Mouse (Mus musculus) liver, embryonic 14.5 days (tissue): ENCODE results near the gene Ublcp1. TPM values are rescaled to one million over a fixed set of nuclear protein-coding genes. Genes with fewer than 3 reads are reported as not detected.
"Not testable (repeated sequence)": the region's sequence is repeated elsewhere in the genome, so short reads cannot be mapped to it uniquely, and the experiment has no call there.

Experiments used
- ATAC-seq: fragments of 200-750 bp; cut with Nextera tagmentation; 2 replicates; pipeline ENCODE4 v1.8.0; 2017; ENCODE audit warnings: moderate number of reproducible peaks, mild to moderate bottlenecking, moderate library complexity; ENCODE audit not compliant: insufficient read depth
- DNase-seq, 3 experiments: peaks; one replicate each; pipeline ENCODE4 v3.0.0-alpha.2; 2012 to 2013; ENCODE audit warnings: low read depth in 3 of 3, low spot score in 3 of 3
- H3K27ac ChIP-seq: fragments of 300-500 bp; sonication (generic); 2 replicates; pipeline ENCODE4 v1.5.1; 2014; ENCODE audit warnings: moderate library complexity, mild to moderate bottlenecking, control low read depth, inconsistent platforms
- H3K27me3 ChIP-seq: fragments of 300-500 bp; sonication (generic); 2 replicates; pipeline ENCODE4 v1.6.1; 2014; ENCODE audit warnings: mild to moderate bottlenecking, low read length, moderate library complexity; ENCODE audit not compliant: control insufficient read depth, insufficient read depth
- H3K36me3 ChIP-seq: fragments of 300-500 bp; sonication (generic); replicated peaks from 2 replicates; pipeline ENCODE4 v1.6.1; 2014; ENCODE audit warnings: low read depth; ENCODE audit not compliant: control insufficient read depth, insufficient read depth
- H3K4me1 ChIP-seq, 2 experiments: fragments of 200-500 bp in 1 of 2; fragments of 300-500 bp in 1 of 2; sonication (generic) in 1 of 2; replicated peaks; 2 replicates each; pipeline ENCODE4 v1.6.1; 2012 to 2014; ENCODE audit warnings: antibody characterized with exemption in 1 of 2, inconsistent platforms in 1 of 2, low read length in 1 of 2; ENCODE audit not compliant: control insufficient read depth in 2 of 2, insufficient read depth in 2 of 2
- H3K4me2 ChIP-seq: fragments of 300-500 bp; sonication (generic); 2 replicates; pipeline ENCODE4 v1.6.1; 2014; ENCODE audit warnings: low read depth, mild to moderate bottlenecking, control low read depth, moderate library complexity
- H3K4me3 ChIP-seq, 2 experiments: fragments of 200-500 bp in 1 of 2; fragments of 300-500 bp in 1 of 2; sonication (generic) in 1 of 2; 2 replicates each; pipeline ENCODE4 v1.5.1; 2012 to 2014; ENCODE audit warnings: low read depth in 2 of 2, low read length in 2 of 2, mild to moderate bottlenecking in 2 of 2, control low read depth in 1 of 2, inconsistent platforms in 1 of 2, moderate library complexity in 1 of 2; ENCODE audit not compliant: insufficient read depth in 1 of 2
- H3K9ac ChIP-seq: fragments of 300-500 bp; sonication (generic); replicated peaks from 2 replicates; pipeline ENCODE4 v1.6.1; 2014; ENCODE audit warnings: mild to moderate bottlenecking, control low read depth, moderate library complexity
- H3K9me3 ChIP-seq: fragments of 300-500 bp; sonication (generic); 2 replicates; pipeline ENCODE4 v1.6.1; 2016; ENCODE audit warnings: low read length, mixed read lengths; ENCODE audit not compliant: control insufficient read depth
- CTCF ChIP-seq: IDR thresholded peaks from 2 replicates; pipeline ENCODE4 v1.5.1; 2016; ENCODE audit warnings: antibody characterized with exemption, low read depth, control low read depth
- EP300 ChIP-seq: IDR thresholded peaks from 2 replicates; pipeline ENCODE4 v1.6.1; 2016; ENCODE audit warnings: antibody characterized with exemption, low read depth
- WGBS: fragments of 180-500 bp; shearing (Covaris S2); extraction: QIAGEN DNeasy Blood & Tissue Kit; methylation state at CpG from one replicate; pipeline ENCODE4 v1.1.7; 2014; ENCODE audit not compliant: insufficient replicate concordance; 5-methylcytosine and 5-hydroxymethylcytosine counted together
- polyA plus RNA-seq, 2 experiments: library from polyadenylated mRNA; depleted of rRNA in 1 of 2; stranded (reverse) in 1 of 2; unstranded in 1 of 2; fragments of >200 nt; fragmentation: Nextera tagmentation in 1 of 2; extraction: Ambion mirVana in 1 of 2; gene quantifications; 2 replicates each; pipeline versions ENCODE4 v1.2.1 to v1.2.3; 2012 to 2014

The Ublcp1 gene
- polyA plus RNA-seq, 2 experiments = 30.4 to 46.6 TPM

- 74% methylated on average over 6 of the region's 6 CpGs for WGBS
- H3K36me3 ChIP-seq = peaks cover 24% of the 10 kb centered on the region
- no peak overlapping the region for H3K9ac ChIP-seq
These were observed 8.8 kb downstream of the Ublcp1 start for GRCm38 (mm10) chr11:44461493-44461892.

GRCm38 (mm10) chr11:44453423-44453822 is 16.9 kb downstream of the Ublcp1 start:
- no peak overlapping the region for H3K4me3 ChIP-seq
- WGBS = 66% methylated on average over 2 of the region's 2 CpGs
- no peaks in the 10 kb centered on the region for H3K27me3 ChIP-seq
- H3K9me3 ChIP-seq = no peaks in the 10 kb centered on the region
- H3K27ac ChIP-seq = no peak overlapping the region; the same call in 1 of the 2 replicates
- no peak for TF ChIP-seq EP300
- TF ChIP-seq CTCF = peak; percentile 85
- H3K4me1 ChIP-seq = peaks cover 0 to 7% of the 10 kb centered on the region in 2 experiments; a peak in 1 of 4 replicates
- peaks cover 11% of the 10 kb centered on the region for H3K36me3 ChIP-seq
- H3K4me2 ChIP-seq = no peak overlapping the region
- H3K9ac ChIP-seq = no peak overlapping the region
- peak in 2 of 3 experiments; percentile 31 to 46 for DNase-seq
- ATAC-seq = 0 out of 2 replicates have a peak, but pooled peaks have one; percentile 39

More at GRCm38 (mm10) chr11:44461493-44461892, 8.8 kb downstream of the Ublcp1 start:
- ATAC-seq = no peak
- TF ChIP-seq EP300 = no peak
- TF ChIP-seq CTCF = no peak
- Histone ChIP-seq H3K4me2 (no peak overlapping the region), H3K9me3 (no peaks in the 10 kb centered on the region), H3K27ac (no peak overlapping the region), H3K27me3 (no peaks in the 10 kb centered on the region), H3K4me1 (peaks cover 3 to 4% of the 10 kb centered on the region in 2 experiments; a peak in 2 of 4 replicates), H3K4me3 (no peak overlapping the region)
- no peak for DNase-seq

GRCm38 (mm10) chr11:44452016-44452415 is 18.3 kb downstream of the Ublcp1 start:
- not testable (repeated sequence) for H3K36me3 ChIP-seq, ATAC-seq, DNase-seq, H3K27ac ChIP-seq, H3K9ac ChIP-seq, H3K4me1 ChIP-seq, H3K27me3 ChIP-seq, H3K9me3 ChIP-seq, H3K4me2 ChIP-seq, H3K4me3 ChIP-seq
- WGBS = 67% methylated on average over 5 of the region's 5 CpGs

GRCm38 (mm10) chr11:44451046-44451445 is 19.3 kb downstream of the Ublcp1 start:
- ATAC-seq (no peak), DNase-seq (no peak)
- TF ChIP-seq EP300 (no peak), CTCF (no peak)
- Histone ChIP-seq H3K9me3 (no peaks in the 10 kb centered on the region), H3K4me3 (no peak overlapping the region), H3K27me3 (no peaks in the 10 kb centered on the region), H3K4me2 (no peak overlapping the region), H3K4me1 (0 out of 4 replicates have a peak, but pooled peaks cover 0 to 2% of the 10 kb centered on the region in 2 experiments), H3K9ac (no peak overlapping the region), H3K36me3 (peaks cover 7% of the 10 kb centered on the region), H3K27ac (no peak overlapping the region)

- Histone ChIP-seq H3K27me3 (no peaks in the 10 kb centered on the region; the same call in 1 of the 2 replicates), H3K4me3 (no peak overlapping the region), H3K27ac (no peak overlapping the region), H3K4me2 (no peak overlapping the region), H3K4me1 (no peaks in the 10 kb centered on the region), H3K9ac (no peak overlapping the region), H3K9me3 (no peaks in the 10 kb centered on the region), H3K36me3 (no peaks in the 10 kb centered on the region)
- DNase-seq (no peak), ATAC-seq (no peak)
- TF ChIP-seq EP300 = no peak
- TF ChIP-seq CTCF = no peak
- WGBS = 82% methylated on average over 6 of the region's 6 CpGs
These were observed 32.5 kb downstream of the Ublcp1 start for GRCm38 (mm10) chr11:44437786-44438185.
